Mouse (Mus musculus): ENCODE results near the gene Igflr1. TPM values are rescaled to one million over a fixed set of nuclear protein-coding genes. Genes with fewer than 3 reads are reported as not detected.

Gene Igflr1
- total and polyA plus RNA-seq, 3 experiments = 0.23 to 3.7 (median 0.75) TPM

DNA sequence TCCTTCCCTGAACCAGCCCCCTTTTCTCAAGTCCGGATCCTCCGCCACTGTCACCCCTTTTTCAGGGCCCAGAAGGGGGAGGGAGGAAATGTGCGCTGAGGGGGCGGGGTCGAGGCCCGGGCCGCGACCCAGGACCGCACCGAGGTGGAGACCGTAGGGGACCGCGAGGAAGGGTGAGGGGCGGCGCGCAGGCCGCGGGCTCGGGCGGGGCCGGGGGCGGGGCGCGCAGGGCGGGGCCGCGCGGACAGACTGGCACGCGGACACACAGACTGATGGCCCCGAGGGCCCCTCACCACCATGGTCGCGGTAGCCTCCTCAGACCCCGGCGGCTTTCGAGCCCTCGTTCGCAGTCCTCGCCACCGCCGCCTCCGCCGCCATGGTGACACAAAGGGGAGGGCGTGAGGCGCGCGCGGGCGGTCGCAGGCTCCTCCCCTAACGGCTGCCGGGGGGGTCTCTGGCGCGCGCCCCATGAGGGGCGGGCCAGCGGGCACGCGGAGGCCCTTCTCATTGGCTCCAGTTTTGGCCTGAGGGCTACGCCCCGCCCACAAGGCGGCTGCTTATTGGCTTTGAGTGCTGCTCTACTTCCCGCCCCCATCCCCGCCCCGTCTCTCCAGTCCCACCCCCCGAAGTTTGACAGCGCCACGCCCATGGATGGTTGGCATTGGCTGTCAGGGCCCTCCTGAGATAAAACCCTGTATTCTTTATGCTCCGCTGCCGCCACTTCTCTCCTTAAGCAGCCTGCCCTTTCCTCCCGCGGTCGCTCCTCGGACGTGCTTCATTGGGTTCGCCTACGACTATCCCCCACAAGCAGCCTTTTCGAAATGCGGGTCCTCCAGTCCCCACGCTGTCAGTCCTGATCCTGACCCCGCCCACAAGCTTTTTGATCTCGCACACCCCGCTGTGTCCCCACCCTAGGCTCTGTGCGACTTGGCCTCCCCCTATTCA is 30.3 kb upstream of the Igflr1 start, which contains the start of gene Arhgap33:
TSS of gene Arhgap33 (minus strand) at position 428 of the 945 bp plus-strand sequence.
- intact Hi-C loops (cut with DNase I) = loop anchor here (2.0 to 5.0 kb wide), 2 partner anchors 16 to 163 kb away; no protein-coding TSS in a partner anchor
- H3K79me2 ChIP-seq (replicated peaks; ENCODE audit: control insufficient read depth, insufficient read depth, low read length) = no peaks in the 10 kb centered on the region
- peak; percentile 96 for DNase-seq
- WGBS = 1% methylated on average over 76 of the region's 84 CpGs
- no peaks in the 10 kb centered on the region for H3K36me3 ChIP-seq (ENCODE audit: control insufficient read depth, insufficient read depth, low read length)
- peaks cover 3% of the 10 kb centered on the region; the same call in 1 of the 2 replicates for H3K4me1 ChIP-seq (ENCODE audit: control insufficient read depth, insufficient read depth, low read length)
- no peak within 1 kb of the TSS for H3K27ac ChIP-seq
- no peak for TF ChIP-seq POLR2A (IDR thresholded peaks at IDR 0.05; ENCODE audit: insufficient read depth, low read depth, low read length)
- no peak for TF ChIP-seq EP300 (IDR thresholded peaks at IDR 0.05; ENCODE audit: insufficient read depth, low read depth, low read length)
- TF ChIP-seq CTCF (IDR thresholded peaks at IDR 0.05) = no peak
- peak within 1 kb of the TSS; percentile 80 for H3K9ac ChIP-seq (ENCODE audit: low read depth, low read length)
- H3K27me3 ChIP-seq (ENCODE audit: control insufficient read depth, insufficient read depth, low read length) = no peaks in the 10 kb centered on the region
- H3K4me3 ChIP-seq = peak within 1 kb of the TSS; percentile 66

DNA sequence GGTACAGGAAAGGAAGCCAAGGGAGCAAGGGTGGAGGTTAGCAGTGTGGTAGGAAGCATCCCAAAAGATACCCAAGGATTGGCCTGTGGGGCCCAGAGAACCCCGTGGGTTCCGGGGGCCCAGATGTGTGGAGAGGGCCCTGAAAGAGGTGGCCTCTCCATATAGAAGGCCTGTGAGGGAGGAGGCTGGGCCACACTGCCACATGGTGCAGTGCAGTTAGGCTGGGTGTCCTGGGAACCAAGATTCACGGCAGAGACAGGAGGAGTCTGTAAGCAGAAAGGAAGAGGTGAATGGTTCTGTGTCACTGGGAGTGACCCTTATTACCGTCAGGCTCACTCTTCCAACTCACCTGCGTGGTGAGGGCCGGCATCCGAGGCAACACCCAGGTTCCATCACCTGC is 24.7 kb upstream of the Igflr1 start:
- intact Hi-C loops (cut with DNase I) = no loop called here
- Histone ChIP-seq H3K36me3 (ENCODE audit: control insufficient read depth, insufficient read depth, low read length) (no peaks in the 10 kb centered on the region), H3K27ac (no peak overlapping the region), H3K79me2 (replicated peaks; ENCODE audit: control insufficient read depth, insufficient read depth, low read length) (no peaks in the 10 kb centered on the region), H3K4me1 (ENCODE audit: control insufficient read depth, insufficient read depth, low read length) (no peaks in the 10 kb centered on the region), H3K9ac (ENCODE audit: low read depth, low read length) (no peak overlapping the region), H3K27me3 (ENCODE audit: control insufficient read depth, insufficient read depth, low read length) (no peaks in the 10 kb centered on the region), H3K4me3 (no peak overlapping the region)
- WGBS = 89% methylated on average over 7 of the region's 7 CpGs
- no peak for TF ChIP-seq CTCF (IDR thresholded peaks at IDR 0.05)
- no peak for TF ChIP-seq EP300 (IDR thresholded peaks at IDR 0.05; ENCODE audit: insufficient read depth, low read depth, low read length)
- no peak for TF ChIP-seq POLR2A (IDR thresholded peaks at IDR 0.05; ENCODE audit: insufficient read depth, low read depth, low read length)
- no peak for DNase-seq

DNA sequence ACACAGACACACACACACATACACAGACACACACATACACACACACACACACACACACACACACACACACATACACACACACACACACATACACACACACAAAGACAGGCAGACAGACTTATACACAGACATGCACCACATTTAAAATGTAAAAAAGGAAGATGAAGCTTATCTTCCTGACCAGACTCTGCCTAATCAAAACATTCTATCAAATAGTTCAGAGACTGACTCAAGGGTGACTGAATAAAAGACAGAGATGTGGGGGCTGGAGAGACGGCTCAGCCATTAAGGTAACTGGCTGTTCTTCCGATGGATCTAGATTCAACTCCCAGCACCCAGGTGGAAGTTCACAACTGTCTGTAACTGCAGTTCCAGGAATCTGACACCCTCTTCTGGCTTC is 20.9 kb upstream of the Igflr1 start:
- Histone ChIP-seq H3K4me3 (no peak overlapping the region), H3K79me2 (replicated peaks; ENCODE audit: control insufficient read depth, insufficient read depth, low read length) (no peaks in the 10 kb centered on the region), H3K36me3 (ENCODE audit: control insufficient read depth, insufficient read depth, low read length) (no peaks in the 10 kb centered on the region), H3K27me3 (ENCODE audit: control insufficient read depth, insufficient read depth, low read length) (no peaks in the 10 kb centered on the region), H3K4me1 (ENCODE audit: control insufficient read depth, insufficient read depth, low read length) (no peaks in the 10 kb centered on the region), H3K27ac (no peak overlapping the region), H3K9ac (ENCODE audit: low read depth, low read length) (no peak overlapping the region)
- 86% methylated on average over 2 of the region's 2 CpGs for WGBS
- intact Hi-C loops (cut with DNase I) = no loop called here
- TF ChIP-seq EP300 (IDR thresholded peaks at IDR 0.05; ENCODE audit: insufficient read depth, low read depth, low read length) (no peak), CTCF (IDR thresholded peaks at IDR 0.05) (no peak), POLR2A (IDR thresholded peaks at IDR 0.05; ENCODE audit: insufficient read depth, low read depth, low read length) (no peak)
- DNase-seq = no peak

DNA sequence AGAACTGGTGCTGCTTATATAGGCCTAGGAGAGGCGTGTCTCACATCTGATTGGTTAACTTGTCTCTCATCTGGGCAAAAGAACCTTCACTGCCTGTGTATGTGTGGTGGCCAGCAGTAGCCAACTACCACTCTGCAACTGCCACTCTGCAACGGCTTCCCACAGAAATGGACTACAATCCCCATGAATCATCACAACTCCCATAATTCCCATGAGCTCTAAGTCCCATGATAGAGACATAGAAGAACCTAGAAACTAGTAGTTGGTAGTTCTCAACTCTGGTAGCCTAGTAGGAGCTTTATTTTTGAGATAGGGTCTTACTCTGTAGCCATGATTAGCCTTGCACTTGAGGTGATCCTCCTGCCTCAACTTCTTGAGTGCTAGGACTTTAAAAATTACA is 15.3 kb upstream of the Igflr1 start:
- DNase-seq = no peak
- intact Hi-C loops (cut with DNase I) = loop anchor here (2.0 to 5.0 kb wide), 2 partner anchors 15 to 108 kb away; partner anchors contain the start of gene Arhgap33
- H3K4me3 ChIP-seq = no peak overlapping the region
- H3K79me2 ChIP-seq (replicated peaks; ENCODE audit: control insufficient read depth, insufficient read depth, low read length) = no peaks in the 10 kb centered on the region
- H3K36me3 ChIP-seq (ENCODE audit: control insufficient read depth, insufficient read depth, low read length) = no peaks in the 10 kb centered on the region
- H3K27ac ChIP-seq = no peak overlapping the region
- no peaks in the 10 kb centered on the region for H3K27me3 ChIP-seq (ENCODE audit: control insufficient read depth, insufficient read depth, low read length)
- H3K4me1 ChIP-seq (ENCODE audit: control insufficient read depth, insufficient read depth, low read length) = no peaks in the 10 kb centered on the region; the same call in 1 of the 2 replicates
- no peak overlapping the region for H3K9ac ChIP-seq (ENCODE audit: low read depth, low read length)
- 73% methylated on average over 2 of the region's 2 CpGs for WGBS
- no peak for TF ChIP-seq EP300 (IDR thresholded peaks at IDR 0.05; ENCODE audit: insufficient read depth, low read depth, low read length)
- TF ChIP-seq POLR2A (IDR thresholded peaks at IDR 0.05; ENCODE audit: insufficient read depth, low read depth, low read length) = no peak
- TF ChIP-seq CTCF (IDR thresholded peaks at IDR 0.05) = no peak

DNA sequence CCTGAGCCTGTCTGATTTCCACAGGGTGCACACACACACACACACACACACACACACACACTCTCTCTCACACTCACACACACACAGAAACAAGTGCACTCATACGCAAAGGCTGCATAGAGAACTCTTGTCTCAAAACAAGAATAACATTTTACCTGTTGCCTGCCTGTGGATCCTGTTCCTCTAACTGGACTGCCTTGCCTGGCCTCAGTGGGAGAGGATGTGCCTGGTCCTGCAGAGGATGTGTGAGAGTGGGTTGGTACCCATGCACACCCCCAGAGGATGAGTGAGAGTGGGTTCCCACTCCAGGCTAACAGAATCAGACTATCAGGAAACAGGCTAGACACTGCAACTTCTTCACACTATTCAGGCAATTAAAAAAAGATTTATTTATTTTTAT is 14.6 kb upstream of the Igflr1 start:
- Histone ChIP-seq H3K4me3 (no peak overlapping the region), H3K36me3 (ENCODE audit: control insufficient read depth, insufficient read depth, low read length) (no peaks in the 10 kb centered on the region), H3K27ac (no peak overlapping the region), H3K9ac (ENCODE audit: low read depth, low read length) (no peak overlapping the region), H3K79me2 (replicated peaks; ENCODE audit: control insufficient read depth, insufficient read depth, low read length) (no peaks in the 10 kb centered on the region), H3K4me1 (ENCODE audit: control insufficient read depth, insufficient read depth, low read length) (no peaks in the 10 kb centered on the region; the same call in 1 of the 2 replicates), H3K27me3 (ENCODE audit: control insufficient read depth, insufficient read depth, low read length) (no peaks in the 10 kb centered on the region)
- no peak for DNase-seq
- WGBS = 93% methylated on average over 1 of the region's 1 CpGs
- intact Hi-C loops (cut with DNase I) = loop anchor here (2.0 kb wide), 1 partner anchor 16 kb away; the partner anchor contains the start of gene Arhgap33
- TF ChIP-seq CTCF (IDR thresholded peaks at IDR 0.05) (no peak), EP300 (IDR thresholded peaks at IDR 0.05; ENCODE audit: insufficient read depth, low read depth, low read length) (no peak), POLR2A (IDR thresholded peaks at IDR 0.05; ENCODE audit: insufficient read depth, low read depth, low read length) (no peak)

Data from heart, adult 2 months (tissue).